Mouse (Mus musculus) hematopoietic stem cell, adult 5-6 weeks (primary cell): ENCODE results near the gene Olfr1048. TPM values are rescaled to one million over a fixed set of nuclear protein-coding genes. Genes with fewer than 3 reads are reported as not detected.
"Not testable (repeated sequence)": the region's sequence is repeated elsewhere in the genome, so short reads cannot be mapped to it uniquely, and the experiment has no call there.

ENCODE experiments used
- ATAC-seq, 2 experiments: fragments of 125-278 bp in 1 of 2; replicated peaks in 1 of 2; 2 replicates each; pipeline ENCODE4 v1.8.0; 2016 to 2017; ENCODE audit warnings: inconsistent platforms in 2 of 2, mild to moderate bottlenecking in 2 of 2, moderate number of reproducible peaks in 2 of 2, low read depth in 1 of 2, moderate TSS enrichment in 1 of 2; ENCODE audit not compliant: low FRiP score in 2 of 2, poor library complexity in 2 of 2, severe bottlenecking in 2 of 2, insufficient read depth in 1 of 2, low TSS enrichment in 1 of 2
- total RNA-seq: library from RNA; stranded (forward); fragments of 172-1452, 232-1000 nt; gene quantifications from 2 replicates; pipeline ENCODE4 v1.2.3, GENCODE M21; 2017

The Olfr1048 gene
- total RNA-seq, result not detected in 2 replicates

GRCm38 (mm10) chr2:86240189-86240588, at the start of gene Olfr1048:
Gene Olfr1048, minus strand, starts transcription at chr2:86240289.
- ATAC-seq, result no peak

- not testable (repeated sequence) for ATAC-seq
These were observed 38.9 kb upstream of the Olfr1048 start, which contains the start of gene Olfr1051 for GRCm38 (mm10) chr2:86278988-86279387. Gene Olfr1051, minus strand, starts transcription at chr2:86279088.

GRCm38 (mm10) chr2:86258228-86258627, 18.1 kb upstream of the Olfr1048 start, which contains the start of gene Olfr1049:
Gene Olfr1049, minus strand, starts transcription at chr2:86258328.
- not testable (repeated sequence) for ATAC-seq

GRCm38 (mm10) chr2:86231301-86231700, 8.8 kb downstream of the Olfr1048 start, which contains the start of gene Olfr1047:
Gene Olfr1047, minus strand, starts transcription at chr2:86231401.
- no peak for ATAC-seq

- no peak for ATAC-seq
These were observed 20.9 kb downstream of the Olfr1048 start, which contains the start of gene Olfr1046 for GRCm38 (mm10) chr2:86219214-86219613. Gene Olfr1046, minus strand, starts transcription at chr2:86219314.

GRCm38 (mm10) chr2:86202909-86203308, 37.2 kb downstream of the Olfr1048 start, which contains the start of gene Olfr1045:
Gene Olfr1045, minus strand, starts transcription at chr2:86203009.
- no peak for ATAC-seq

- ATAC-seq, result no peak; a peak in 1 of 4 replicates
These were observed 44.2 kb downstream of the Olfr1048 start for GRCm38 (mm10) chr2:86195863-86196262.

GRCm38 (mm10) chr2:86185583-86185982, 54.5 kb downstream of the Olfr1048 start, which contains the start of gene Olfr52:
Gene Olfr52, minus strand, starts transcription at chr2:86185683.
- no peak for ATAC-seq

Other genes starting within 250 kb of the Olfr1048 start
- gene Olfr1031, start 250.0 kb downstream of the Olfr1048 start, total RNA-seq, result not detected in 2 replicates
- gene Olfr1032, start 234.7 kb downstream of the Olfr1048 start, total RNA-seq, result not detected in 2 replicates
- gene Olfr1033, start 219.7 kb downstream of the Olfr1048 start, total RNA-seq, result not detected in 2 replicates
- 0.06 TPM in 1 of 2 replicates, not detected in the other for gene Olfr1034, start 194.4 kb downstream of the Olfr1048 start, total RNA-seq
- gene Olfr1036, start 166.3 kb downstream of the Olfr1048 start, total RNA-seq, result not detected in 2 replicates
- not detected in 2 replicates for gene Olfr1037, start 152.9 kb downstream of the Olfr1048 start, total RNA-seq
- not detected in 2 replicates for gene Olfr1039, start 104.4 kb downstream of the Olfr1048 start, total RNA-seq
- gene Olfr1040, start 93.6 kb downstream of the Olfr1048 start, total RNA-seq, result not detected in 2 replicates
- not detected in 2 replicates for gene Olfr1042, start 78.5 kb downstream of the Olfr1048 start, total RNA-seq
- gene Olfr1043, start 72.8 kb downstream of the Olfr1048 start, total RNA-seq, result not detected in 2 replicates
- not detected in 2 replicates for gene Olfr1044, start 62.5 kb downstream of the Olfr1048 start, total RNA-seq
- gene Olfr52, start 54.6 kb downstream of the Olfr1048 start, total RNA-seq, result not detected in 2 replicates
- gene Olfr1045, start 37.3 kb downstream of the Olfr1048 start, total RNA-seq, result not detected in 2 replicates
- not detected in 2 replicates for gene Olfr1046, start 21.0 kb downstream of the Olfr1048 start, total RNA-seq
- not detected in 2 replicates for gene Olfr1047, start 8.9 kb downstream of the Olfr1048 start, total RNA-seq
- gene Olfr1049, start 18.0 kb upstream of the Olfr1048 start, total RNA-seq, result not detected in 2 replicates
- gene Olfr1051, start 38.8 kb upstream of the Olfr1048 start, total RNA-seq, result not detected in 2 replicates
- gene Olfr1052, start 52.2 kb upstream of the Olfr1048 start, total RNA-seq, result not detected in 2 replicates
- not detected in 2 replicates for gene Olfr1053, start 75.0 kb upstream of the Olfr1048 start, total RNA-seq
- not detected in 2 replicates for gene Olfr1054, start 95.1 kb upstream of the Olfr1048 start, total RNA-seq
- gene Olfr1055, start 110.0 kb upstream of the Olfr1048 start, total RNA-seq, result not detected in 2 replicates
- gene Olfr1056, start 122.2 kb upstream of the Olfr1048 start, total RNA-seq, result not detected in 2 replicates
- gene Olfr1057, start 138.1 kb upstream of the Olfr1048 start, total RNA-seq, result not detected in 2 replicates
- gene Olfr1058, start 148.3 kb upstream of the Olfr1048 start, total RNA-seq, result not detected in 2 replicates
- gene Olfr1061, start 173.8 kb upstream of the Olfr1048 start, total RNA-seq, result not detected in 2 replicates
- not detected in 2 replicates for gene Olfr1062, start 186.5 kb upstream of the Olfr1048 start, total RNA-seq
- not detected in 2 replicates for gene Olfr1065, start 210.3 kb upstream of the Olfr1048 start, total RNA-seq
- not detected in 2 replicates for gene Olfr1066, start 216.0 kb upstream of the Olfr1048 start, total RNA-seq
- gene Olfr228, start 247.1 kb upstream of the Olfr1048 start, total RNA-seq, result not detected in 2 replicates